Mouse (Mus musculus): ENCODE results near the gene Macrod1. TPM values are rescaled to one million over a fixed set of nuclear protein-coding genes. Genes with fewer than 3 reads are reported as not detected.

Macrod1 gene
- polyA plus RNA-seq, 1 experiment from 2014 or later, result 4.8 TPM

DNA sequence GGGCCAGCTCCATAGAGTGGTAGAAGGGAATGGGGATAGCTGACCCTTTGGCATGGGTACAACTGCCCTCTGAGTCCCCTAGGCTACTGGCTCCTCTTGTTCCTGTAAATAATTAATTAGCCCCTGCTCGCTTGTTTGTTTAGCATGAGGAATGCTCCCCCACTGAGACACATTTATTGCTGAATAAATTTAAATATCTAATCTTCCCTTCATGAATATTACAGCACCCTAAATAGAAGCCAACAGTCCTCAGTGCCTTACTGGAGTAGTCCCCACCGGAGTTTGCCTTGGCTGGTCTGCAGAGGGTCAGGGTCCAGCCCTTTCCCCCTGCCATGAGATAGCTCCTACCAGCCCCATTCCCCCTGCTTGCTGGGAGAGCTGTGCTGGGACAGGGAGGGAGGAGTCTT is 136.0 kb downstream of the Macrod1 start:
- no peaks in the 10 kb centered on the region for H3K27me3 ChIP-seq (replicated peaks; ENCODE audit: control insufficient read depth, insufficient read depth, low read length)
- peak; percentile 71 for DNase-seq (ENCODE audit: low spot score)
- ATAC-seq, result no peak
- H3K36me3 ChIP-seq (ENCODE audit: control insufficient read depth, insufficient read depth, low read length), result peaks cover 8% of the 10 kb centered on the region; the same call in 1 of the 2 replicates
- H3K9me3 ChIP-seq (replicated peaks; ENCODE audit: control insufficient read depth, low read length), result no peaks in the 10 kb centered on the region
- 0% methylated on average over 2 of the region's 2 CpGs for WGBS
- peaks cover 23% of the 10 kb centered on the region for H3K4me1 ChIP-seq (ENCODE audit: control insufficient read depth, insufficient read depth, low read length)
- no peak overlapping the region for H3K4me3 ChIP-seq (ENCODE audit: low read depth, low read length)
- H3K4me2 ChIP-seq (ENCODE audit: low read length), result no peak overlapping the region
- no peak overlapping the region for H3K9ac ChIP-seq (ENCODE audit: low read length)
- no peak overlapping the region for H3K27ac ChIP-seq (ENCODE audit: low read depth, low read length)

DNA sequence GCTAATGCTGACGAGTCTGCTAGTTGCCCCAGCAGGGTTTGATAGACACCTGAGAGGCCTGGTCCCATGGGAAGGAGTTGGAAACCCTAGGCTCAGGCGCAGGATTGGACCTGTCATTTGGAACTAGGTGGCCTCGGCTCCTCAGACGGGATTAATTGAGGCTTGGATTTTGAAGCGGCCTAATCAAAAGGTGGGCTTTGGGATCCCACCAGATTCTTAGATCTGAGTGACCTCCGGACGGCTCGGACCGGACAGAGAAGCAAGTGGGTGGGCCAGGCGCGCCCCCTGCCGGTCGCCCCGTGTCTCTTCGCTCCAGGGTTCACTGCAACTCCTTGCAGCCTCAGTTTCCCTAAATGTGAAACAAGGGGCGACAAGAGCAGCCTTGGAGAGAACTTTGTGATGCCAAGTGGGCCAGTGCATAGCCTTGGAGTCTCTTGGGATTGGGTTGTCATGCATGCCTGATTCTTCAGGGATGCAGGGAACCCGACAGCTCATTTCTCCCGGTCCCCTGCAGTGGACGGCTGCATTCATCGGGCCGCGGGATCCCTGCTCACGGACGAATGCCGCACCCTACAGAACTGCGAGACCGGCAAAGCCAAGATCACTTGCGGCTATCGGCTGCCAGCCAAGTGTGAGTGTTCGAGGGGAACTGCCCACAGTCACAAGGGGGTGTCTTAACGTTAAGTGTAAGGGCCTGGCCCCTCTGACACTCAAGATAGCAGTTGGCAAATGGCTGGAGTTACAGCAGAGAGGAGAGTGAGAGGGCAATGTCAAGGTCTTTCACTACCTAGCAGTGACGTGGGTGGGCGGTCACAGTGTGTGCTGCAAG is 139.5 kb downstream of the Macrod1 start:
- Histone ChIP-seq H3K4me3 (ENCODE audit: low read depth, low read length) (no peak overlapping the region), H3K27me3 (replicated peaks; ENCODE audit: control insufficient read depth, insufficient read depth, low read length) (no peaks in the 10 kb centered on the region), H3K9ac (ENCODE audit: low read length) (no peak overlapping the region), H3K27ac (ENCODE audit: low read depth, low read length) (no peak overlapping the region), H3K4me2 (ENCODE audit: low read length) (no peak overlapping the region), H3K4me1 (ENCODE audit: control insufficient read depth, insufficient read depth, low read length) (peaks cover 15% of the 10 kb centered on the region), H3K9me3 (replicated peaks; ENCODE audit: control insufficient read depth, low read length) (no peaks in the 10 kb centered on the region), H3K36me3 (ENCODE audit: control insufficient read depth, insufficient read depth, low read length) (peaks cover 41% of the 10 kb centered on the region)
- ATAC-seq (no peak), DNase-seq (ENCODE audit: low spot score) (peak; percentile 59)
- WGBS, result 14% methylated on average over 33 of the region's 33 CpGs

DNA sequence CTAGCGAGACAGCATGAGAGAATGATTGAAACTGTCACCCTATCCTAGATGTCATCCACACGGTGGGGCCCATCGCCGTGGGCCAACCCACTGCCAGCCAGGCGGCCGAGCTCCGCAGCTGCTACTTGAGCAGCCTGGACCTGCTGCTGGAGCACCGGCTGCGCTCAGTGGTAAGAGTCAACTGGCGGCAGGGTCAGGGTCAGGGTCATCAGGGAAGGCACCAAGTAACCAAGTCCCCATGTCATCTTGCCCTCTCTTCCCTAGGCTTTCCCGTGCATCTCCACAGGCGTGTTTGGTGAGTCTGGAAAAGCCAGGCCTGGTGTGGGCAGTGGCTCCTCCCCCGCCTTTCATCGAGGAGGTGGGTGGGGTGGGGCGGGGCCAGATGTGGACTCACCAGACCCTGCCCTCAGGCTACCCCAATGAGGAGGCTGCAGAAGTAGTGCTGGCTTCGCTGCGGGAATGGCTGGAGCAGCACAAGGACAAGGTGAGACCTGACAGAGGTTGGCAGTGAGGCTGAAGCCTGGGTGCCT is 140.2 kb downstream of the Macrod1 start:
- no peaks in the 10 kb centered on the region for H3K27me3 ChIP-seq (replicated peaks; ENCODE audit: control insufficient read depth, insufficient read depth, low read length)
- peak; percentile 15; the same call in 1 of the 2 replicates for ATAC-seq
- WGBS, result 15% methylated on average over 17 of the region's 17 CpGs
- no peak overlapping the region for H3K27ac ChIP-seq (ENCODE audit: low read depth, low read length)
- peaks cover 12% of the 10 kb centered on the region for H3K4me1 ChIP-seq (ENCODE audit: control insufficient read depth, insufficient read depth, low read length)
- no peak for DNase-seq (ENCODE audit: low spot score)
- H3K4me3 ChIP-seq (ENCODE audit: low read depth, low read length), result no peak overlapping the region
- no peak overlapping the region for H3K4me2 ChIP-seq (ENCODE audit: low read length)
- peaks cover 48% of the 10 kb centered on the region for H3K36me3 ChIP-seq (ENCODE audit: control insufficient read depth, insufficient read depth, low read length)
- no peaks in the 10 kb centered on the region for H3K9me3 ChIP-seq (replicated peaks; ENCODE audit: control insufficient read depth, low read length)
- no peak overlapping the region for H3K9ac ChIP-seq (ENCODE audit: low read length)

DNA sequence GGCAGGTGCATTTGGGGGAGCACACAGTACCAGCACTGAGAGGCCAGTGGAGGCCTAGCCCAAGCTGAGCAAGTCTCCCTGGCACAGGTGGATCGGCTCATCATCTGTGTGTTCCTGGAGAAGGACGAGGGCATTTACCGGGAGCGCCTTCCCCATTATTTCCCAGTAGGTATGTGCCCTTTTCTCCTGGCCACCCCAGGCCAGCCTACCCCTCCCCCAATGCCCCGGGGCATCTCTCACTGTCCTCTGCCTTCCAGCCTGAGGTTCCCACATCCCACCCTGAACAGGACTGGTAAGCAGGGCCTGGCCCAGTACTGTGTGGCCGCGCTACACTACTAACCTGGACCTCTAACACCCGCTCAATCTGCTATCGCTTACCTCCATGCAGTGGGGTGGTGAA is 140.8 kb downstream of the Macrod1 start:
- DNase-seq (ENCODE audit: low spot score), result no peak
- Histone ChIP-seq H3K4me3 (ENCODE audit: low read depth, low read length) (no peak overlapping the region), H3K27me3 (replicated peaks; ENCODE audit: control insufficient read depth, insufficient read depth, low read length) (no peaks in the 10 kb centered on the region), H3K9ac (ENCODE audit: low read length) (no peak overlapping the region), H3K27ac (ENCODE audit: low read depth, low read length) (no peak overlapping the region), H3K4me1 (ENCODE audit: control insufficient read depth, insufficient read depth, low read length) (peaks cover 6% of the 10 kb centered on the region), H3K9me3 (replicated peaks; ENCODE audit: control insufficient read depth, low read length) (no peaks in the 10 kb centered on the region), H3K36me3 (ENCODE audit: control insufficient read depth, insufficient read depth, low read length) (peaks cover 52% of the 10 kb centered on the region), H3K4me2 (ENCODE audit: low read length) (no peak overlapping the region)
- 84% methylated on average over 9 of the region's 9 CpGs for WGBS
- no peak for ATAC-seq

DNA sequence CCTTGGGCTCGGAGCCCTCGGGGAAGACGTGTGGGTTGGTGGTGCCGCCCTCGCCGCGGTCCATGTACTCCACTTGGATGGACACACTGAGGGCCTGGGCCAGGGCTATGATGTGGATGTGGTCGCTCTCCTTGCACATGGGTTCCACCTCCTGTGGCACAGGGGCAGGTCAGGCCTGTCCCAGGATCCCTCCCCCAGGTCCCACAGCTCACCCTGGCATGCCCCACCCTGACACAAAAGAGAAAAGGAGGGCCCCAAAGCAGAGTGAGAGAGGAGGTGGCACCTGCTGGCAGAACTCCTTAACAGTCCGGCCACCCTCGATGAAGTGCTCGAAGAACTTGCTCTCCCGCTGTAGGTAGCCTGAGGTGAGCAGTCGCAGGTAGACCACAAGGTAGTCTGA is 142.5 kb downstream of the Macrod1 start:
- Histone ChIP-seq H3K4me1 (ENCODE audit: control insufficient read depth, insufficient read depth, low read length) (no peaks in the 10 kb centered on the region), H3K27me3 (replicated peaks; ENCODE audit: control insufficient read depth, insufficient read depth, low read length) (no peaks in the 10 kb centered on the region), H3K9me3 (replicated peaks; ENCODE audit: control insufficient read depth, low read length) (no peaks in the 10 kb centered on the region), H3K27ac (ENCODE audit: low read depth, low read length) (no peak overlapping the region), H3K4me2 (ENCODE audit: low read length) (no peak overlapping the region), H3K4me3 (ENCODE audit: low read depth, low read length) (no peak overlapping the region), H3K9ac (ENCODE audit: low read length) (no peak overlapping the region), H3K36me3 (ENCODE audit: control insufficient read depth, insufficient read depth, low read length) (peaks cover 69% of the 10 kb centered on the region)
- ATAC-seq (no peak), DNase-seq (ENCODE audit: low spot score) (no peak)
- 93% methylated on average over 13 of the region's 13 CpGs for WGBS

DNA sequence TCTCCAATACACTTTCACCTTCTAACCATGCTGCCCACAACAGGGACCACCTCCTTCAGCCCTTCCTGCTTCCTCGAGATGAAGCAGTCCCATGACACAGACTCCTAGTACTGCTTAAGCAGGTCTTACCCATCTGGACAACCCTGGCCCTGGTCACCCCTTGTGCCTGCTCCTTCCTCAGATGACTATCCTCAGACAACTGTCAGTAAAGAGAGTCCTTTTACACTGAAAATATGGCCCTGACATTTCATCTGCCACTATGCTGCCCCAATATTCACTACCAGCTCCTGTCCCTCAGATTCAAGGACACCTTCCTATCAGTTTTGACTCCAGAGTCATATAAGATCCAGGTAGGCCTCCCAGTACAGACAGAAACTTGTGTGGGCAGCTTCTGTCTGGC is 143.8 kb downstream of the Macrod1 start:
- ATAC-seq (no peak), DNase-seq (ENCODE audit: low spot score) (no peak)
- Histone ChIP-seq H3K4me2 (ENCODE audit: low read length) (no peak overlapping the region), H3K27ac (ENCODE audit: low read depth, low read length) (no peak overlapping the region), H3K4me1 (ENCODE audit: control insufficient read depth, insufficient read depth, low read length) (peaks cover 8% of the 10 kb centered on the region), H3K9ac (ENCODE audit: low read length) (no peak overlapping the region), H3K9me3 (replicated peaks; ENCODE audit: control insufficient read depth, low read length) (no peaks in the 10 kb centered on the region), H3K4me3 (ENCODE audit: low read depth, low read length) (no peak overlapping the region), H3K36me3 (ENCODE audit: control insufficient read depth, insufficient read depth, low read length) (peaks cover 72% of the 10 kb centered on the region), H3K27me3 (replicated peaks; ENCODE audit: control insufficient read depth, insufficient read depth, low read length) (no peaks in the 10 kb centered on the region)
- WGBS, result 74% methylated on average over 1 of the region's 1 CpGs

DNA sequence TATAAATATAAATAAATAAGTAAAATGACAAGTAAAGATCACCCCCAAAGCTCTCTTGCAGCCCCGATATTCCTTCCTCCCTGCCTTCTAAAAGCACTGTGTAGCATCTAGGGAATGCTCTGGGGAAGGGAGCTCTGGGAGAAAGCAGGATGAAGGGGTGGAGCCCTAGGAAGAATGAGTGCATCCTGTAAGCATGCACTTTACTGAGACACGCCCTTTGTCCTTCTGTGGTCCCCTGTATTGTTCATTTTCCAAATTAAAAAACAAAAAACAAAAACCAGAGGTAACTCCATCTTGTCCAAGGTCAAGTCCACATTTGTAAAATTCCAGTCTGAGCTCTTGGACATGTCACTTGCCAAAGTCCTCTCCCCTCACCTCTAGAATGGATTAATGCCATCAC is 148.3 kb downstream of the Macrod1 start:
- Histone ChIP-seq H3K4me2 (ENCODE audit: low read length) (peak overlapping the region; percentile 93), H3K27ac (ENCODE audit: low read depth, low read length) (no peak overlapping the region), H3K36me3 (ENCODE audit: control insufficient read depth, insufficient read depth, low read length) (peaks cover 43% of the 10 kb centered on the region), H3K4me1 (ENCODE audit: control insufficient read depth, insufficient read depth, low read length) (peaks cover 12% of the 10 kb centered on the region), H3K4me3 (ENCODE audit: low read depth, low read length) (peak overlapping the region; percentile 90), H3K27me3 (replicated peaks; ENCODE audit: control insufficient read depth, insufficient read depth, low read length) (no peaks in the 10 kb centered on the region), H3K9ac (ENCODE audit: low read length) (peak overlapping the region; percentile 87), H3K9me3 (replicated peaks; ENCODE audit: control insufficient read depth, low read length) (no peaks in the 10 kb centered on the region)
- WGBS, result 82% methylated on average over 2 of the region's 2 CpGs
- ATAC-seq (no peak), DNase-seq (ENCODE audit: low spot score) (no peak)

DNA sequence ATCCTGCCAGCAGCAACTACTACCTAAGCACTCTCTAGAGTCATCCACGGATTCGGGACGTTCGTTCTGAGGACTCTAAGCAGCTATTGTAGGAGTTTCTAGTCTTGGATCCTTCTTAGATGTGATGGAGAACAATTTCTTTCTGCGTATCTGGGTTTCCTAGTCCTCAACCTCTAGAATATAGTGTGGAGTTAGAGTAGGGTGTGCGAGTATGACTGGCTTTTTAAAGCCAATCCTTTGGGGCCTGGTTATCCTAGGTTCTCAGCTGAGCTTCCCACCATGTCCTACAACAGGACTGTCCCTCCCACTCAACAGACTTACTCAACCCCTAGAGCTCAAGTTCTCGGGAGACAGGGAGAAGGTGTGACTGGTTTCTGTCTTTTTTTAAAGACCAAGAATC is 148.7 kb downstream of the Macrod1 start:
- Histone ChIP-seq H3K4me2 (ENCODE audit: low read length) (peak overlapping the region; percentile 93), H3K9me3 (replicated peaks; ENCODE audit: control insufficient read depth, low read length) (no peaks in the 10 kb centered on the region), H3K4me3 (ENCODE audit: low read depth, low read length) (peak overlapping the region; percentile 90), H3K36me3 (ENCODE audit: control insufficient read depth, insufficient read depth, low read length) (peaks cover 39% of the 10 kb centered on the region), H3K27me3 (replicated peaks; ENCODE audit: control insufficient read depth, insufficient read depth, low read length) (no peaks in the 10 kb centered on the region), H3K27ac (ENCODE audit: low read depth, low read length) (peak overlapping the region; percentile 95), H3K4me1 (ENCODE audit: control insufficient read depth, insufficient read depth, low read length) (peaks cover 12% of the 10 kb centered on the region), H3K9ac (ENCODE audit: low read length) (peak overlapping the region; percentile 87)
- ATAC-seq, result no peak
- DNase-seq (ENCODE audit: low spot score), result no peak
- WGBS, result 31% methylated on average over 7 of the region's 7 CpGs

Data from forebrain, embryonic 14.5 days (tissue).